Mouse (Mus musculus) forebrain, embryonic 14.5 days (tissue): ENCODE data around the gene Pwwp2a. TPM values are rescaled to one million over a fixed set of nuclear protein-coding genes. Genes with fewer than 3 reads are reported as not detected.
A peak's percentile ranks its signal among the peaks of the same experiment; 100 is the strongest.

ENCODE experiments used
- ATAC-seq: fragments of 200-750 bp; cut with Nextera tagmentation; 2 replicates; pipeline ENCODE4 v1.8.0; 2017; ENCODE audit warnings: mild to moderate bottlenecking, moderate library complexity
- DNase-seq: peaks from one replicate; pipeline ENCODE4 v3.0.0-alpha.2; 2015; ENCODE audit warnings: low spot score
- H3K27ac ChIP-seq: fragments of 300-500 bp; sonication (generic); 2 replicates; pipeline ENCODE4 v1.5.1; 2014; ENCODE audit warnings: low read depth, mild to moderate bottlenecking, control low read depth, low read length, moderate library complexity
- H3K27me3 ChIP-seq: fragments of 300-500 bp; sonication (generic); replicated peaks from 2 replicates; pipeline ENCODE4 v1.6.1; 2014; ENCODE audit warnings: low read length, control low read depth, mixed read lengths; ENCODE audit not compliant: control insufficient read depth, insufficient read depth
- H3K36me3 ChIP-seq: fragments of 300-500 bp; sonication (generic); 2 replicates; pipeline ENCODE4 v1.6.1; 2014; ENCODE audit warnings: low read length, control low read depth; ENCODE audit not compliant: control insufficient read depth, insufficient read depth
- H3K4me1 ChIP-seq: fragments of 300-500 bp; sonication (generic); 2 replicates; pipeline ENCODE4 v1.6.1; 2014; ENCODE audit warnings: antibody characterized with exemption, low read length, control low read depth; ENCODE audit not compliant: control insufficient read depth, insufficient read depth
- H3K4me2 ChIP-seq: fragments of 300-500 bp; sonication (generic); 2 replicates; pipeline ENCODE4 v1.6.1; 2014; ENCODE audit warnings: mild to moderate bottlenecking, control low read depth, low read length
- H3K4me3 ChIP-seq: fragments of 300-500 bp; sonication (generic); 2 replicates; pipeline ENCODE4 v1.5.1; 2014; ENCODE audit warnings: low read depth, low read length, control low read depth
- H3K9ac ChIP-seq: fragments of 300-500 bp; sonication (generic); 2 replicates; pipeline ENCODE4 v1.6.1; 2014; ENCODE audit warnings: mild to moderate bottlenecking, low read length, control low read depth, moderate library complexity
- H3K9me3 ChIP-seq: fragments of 300-500 bp; sonication (generic); replicated peaks from 2 replicates; pipeline ENCODE4 v1.6.1; 2016; ENCODE audit warnings: low read length, control low read depth, mixed read lengths; ENCODE audit not compliant: control insufficient read depth
- WGBS: fragments of 180-500 bp; shearing (Covaris S2); extraction: QIAGEN DNeasy Blood & Tissue Kit; methylation state at CpG from one replicate; pipeline ENCODE4 v1.1.7; 2014; 5-methylcytosine and 5-hydroxymethylcytosine counted together
- polyA plus RNA-seq: library from polyadenylated mRNA; unstranded; fragments of >200 nt; fragmentation: Nextera tagmentation; extraction: Ambion mirVana; gene quantifications from 2 replicates; pipeline ENCODE4 v1.2.1, GENCODE M21; 2014

Gene Pwwp2a
- 22.4 and 26.7 TPM in 2 replicates for polyA plus RNA-seq

- Histone ChIP-seq H3K36me3 (0 out of 2 replicates have a peak, but pooled peaks cover 9% of the 10 kb centered on the region), H3K4me3 (peak within 1 kb of the TSS; percentile 95), H3K9me3 (no peaks in the 10 kb centered on the region), H3K27me3 (no peaks in the 10 kb centered on the region), H3K4me2 (peak within 1 kb of the TSS; percentile 68), H3K4me1 (peaks cover 12% of the 10 kb centered on the region), H3K9ac (peak within 1 kb of the TSS; percentile 96), H3K27ac (peak within 1 kb of the TSS; percentile 98)
- under 1% methylated on average over 75 of the region's 87 CpGs for WGBS
- DNase-seq, result peak; percentile 100
- ATAC-seq, result peak; percentile 98
Measured at GRCm38 (mm10) chr11:43681472-43682414, at the start of gene Pwwp2a. Pwwp2a (plus strand) TSS chr11:43681998.

- ATAC-seq (no peak), DNase-seq (no peak)
- Histone ChIP-seq H3K4me1 (peaks cover 6% of the 10 kb centered on the region; the same call in 1 of the 2 replicates), H3K9ac (no peak overlapping the region), H3K4me3 (no peak overlapping the region), H3K9me3 (no peaks in the 10 kb centered on the region), H3K4me2 (no peak overlapping the region), H3K27ac (no peak overlapping the region), H3K36me3 (no peaks in the 10 kb centered on the region), H3K27me3 (no peaks in the 10 kb centered on the region)
- WGBS, result 65% methylated on average over 4 of the region's 4 CpGs
Measured at GRCm38 (mm10) chr11:43632566-43632965, 49.2 kb upstream of the Pwwp2a start.

- H3K4me3 ChIP-seq, result no peak overlapping the region
- no peak overlapping the region for H3K9ac ChIP-seq
- H3K4me2 ChIP-seq, result no peak overlapping the region
- H3K27me3 ChIP-seq, result no peaks in the 10 kb centered on the region
- H3K9me3 ChIP-seq, result no peaks in the 10 kb centered on the region
- DNase-seq (no peak), ATAC-seq (peak; percentile 35; the same call in 1 of the 2 replicates)
- H3K36me3 ChIP-seq, result no peaks in the 10 kb centered on the region
- H3K27ac ChIP-seq, result no peak overlapping the region
- 78% methylated on average over 6 of the region's 6 CpGs for WGBS
- H3K4me1 ChIP-seq, result peaks cover 6% of the 10 kb centered on the region; the same call in 1 of the 2 replicates
Measured at GRCm38 (mm10) chr11:43633165-43633564, 48.6 kb upstream of the Pwwp2a start.

GRCm38 (mm10) chr11:43633658-43634401 is 48.0 kb upstream of the Pwwp2a start:
- Histone ChIP-seq H3K4me1 (peaks cover 6% of the 10 kb centered on the region; the same call in 1 of the 2 replicates), H3K36me3 (no peaks in the 10 kb centered on the region), H3K9ac (no peak overlapping the region), H3K4me3 (no peak overlapping the region), H3K4me2 (peak overlapping the region; percentile 18; the same call in 1 of the 2 replicates), H3K27ac (no peak overlapping the region), H3K27me3 (no peaks in the 10 kb centered on the region), H3K9me3 (no peaks in the 10 kb centered on the region)
- ATAC-seq (peak; percentile 72), DNase-seq (peak; percentile 73)
- 31% methylated on average over 19 of the region's 19 CpGs for WGBS

- Histone ChIP-seq H3K27ac (no peak overlapping the region), H3K4me3 (no peak overlapping the region), H3K9me3 (no peaks in the 10 kb centered on the region), H3K4me1 (peaks cover 6% of the 10 kb centered on the region; the same call in 1 of the 2 replicates), H3K36me3 (no peaks in the 10 kb centered on the region), H3K27me3 (no peaks in the 10 kb centered on the region), H3K4me2 (no peak overlapping the region), H3K9ac (no peak overlapping the region)
- ATAC-seq, result no peak
- 77% methylated on average over 4 of the region's 4 CpGs for WGBS
- no peak for DNase-seq
Measured at GRCm38 (mm10) chr11:43636761-43637160, 45.0 kb upstream of the Pwwp2a start.

- no peak overlapping the region for H3K4me3 ChIP-seq
- WGBS, result 93% methylated on average over 3 of the region's 3 CpGs
- H3K36me3 ChIP-seq, result no peaks in the 10 kb centered on the region
- H3K9ac ChIP-seq, result no peak overlapping the region
- DNase-seq, result no peak
- H3K27ac ChIP-seq, result no peak overlapping the region
- peaks cover 14% of the 10 kb centered on the region for H3K4me1 ChIP-seq
- H3K4me2 ChIP-seq, result no peak overlapping the region
- ATAC-seq, result no peak
- no peaks in the 10 kb centered on the region for H3K27me3 ChIP-seq
- no peaks in the 10 kb centered on the region for H3K9me3 ChIP-seq
Measured at GRCm38 (mm10) chr11:43638486-43638885, 43.3 kb upstream of the Pwwp2a start.

- Histone ChIP-seq H3K4me1 (peaks cover 15% of the 10 kb centered on the region), H3K27ac (peak overlapping the region; percentile 78; the same call in 1 of the 2 replicates), H3K27me3 (no peaks in the 10 kb centered on the region), H3K4me2 (peak overlapping the region; percentile 24; the same call in 1 of the 2 replicates), H3K9me3 (no peaks in the 10 kb centered on the region), H3K4me3 (no peak overlapping the region), H3K9ac (0 out of 2 replicates have a peak overlapping the region, but pooled peaks have one; percentile 25), H3K36me3 (no peaks in the 10 kb centered on the region)
- ATAC-seq, result peak; percentile 93
- WGBS, result 6% methylated on average over 2 of the region's 2 CpGs
- peak; percentile 94 for DNase-seq
Measured at GRCm38 (mm10) chr11:43643180-43643591, 38.6 kb upstream of the Pwwp2a start.

- H3K4me3 ChIP-seq, result no peak overlapping the region
- no peak for DNase-seq
- no peak for ATAC-seq
- no peaks in the 10 kb centered on the region for H3K9me3 ChIP-seq
- H3K9ac ChIP-seq, result no peak overlapping the region
- no peak overlapping the region for H3K27ac ChIP-seq
- WGBS, result 83% methylated on average over 3 of the region's 3 CpGs
- H3K4me2 ChIP-seq, result no peak overlapping the region
- H3K36me3 ChIP-seq, result no peaks in the 10 kb centered on the region
- peaks cover 15% of the 10 kb centered on the region for H3K4me1 ChIP-seq
- H3K27me3 ChIP-seq, result no peaks in the 10 kb centered on the region
Measured at GRCm38 (mm10) chr11:43645286-43645685, 36.5 kb upstream of the Pwwp2a start.
